Mouse (Mus musculus): ENCODE data around the gene 1700037H04Rik.

- no peak for TF ChIP-seq POLR2A (IDR thresholded peaks at IDR 0.05; ENCODE audit: insufficient read depth, low read depth, low read length)
- TF ChIP-seq EP300 (IDR thresholded peaks at IDR 0.05; ENCODE audit: insufficient read depth, low read depth, low read length) = no peak
- TF ChIP-seq CTCF (IDR thresholded peaks at IDR 0.05) = no peak
Measured at GRCm38 (mm10) chr2:131101530-131101929, 58.4 kb downstream of the 1700037H04Rik start.

Measured in heart, adult 2 months (tissue).